Mouse (Mus musculus) ES-Bruce4 (cell line): ENCODE results near the gene Col6a1.

Experiments used
- CTCF ChIP-seq: IDR thresholded peaks from one replicate; pipeline ENCODE4 v1.8.1; 2011; ENCODE audit warnings: low read depth, low read length
- EP300 ChIP-seq: IDR thresholded peaks from 2 replicates; pipeline ENCODE4 v1.6.1; 2011; ENCODE audit warnings: low read depth, low read length; ENCODE audit not compliant: insufficient read depth
- POLR2A ChIP-seq: IDR thresholded peaks from one replicate; pipeline ENCODE4 v1.8.1; 2011; ENCODE audit warnings: low read length; ENCODE audit not compliant: insufficient read depth

- TF ChIP-seq CTCF (no peak), EP300 (no peak), POLR2A (no peak)
These were observed 42.5 kb downstream of the Col6a1 start for GRCm38 (mm10) chr10:76683461-76683860.
